Mouse (Mus musculus): Measurements from ENCODE around the gene Acsl6.

- TF ChIP-seq ZC3H11A (IDR thresholded peaks at IDR 0.05; ENCODE audit: borderline replicate concordance, low read depth, low read length) (peak; percentile 20; the same call in 1 of the 2 replicates), MAFK (IDR thresholded peaks at IDR 0.05; ENCODE audit: insufficient read depth, low read depth, low read length) (no peak), HCFC1 (IDR thresholded peaks at IDR 0.05; ENCODE audit: borderline replicate concordance, insufficient read depth, low read length) (no peak)
Measured at GRCm38 (mm10) chr11:54356676-54357075, 53.1 kb downstream of the Acsl6 start.

Measured in ES-E14 (cell line).